Mouse (Mus musculus) lung, adult 2 months (tissue): Measurements from ENCODE around the gene Uggt1.

ENCODE experiments used
- CTCF ChIP-seq: fragments of 200-500 bp; IDR thresholded peaks from 2 replicates; pipeline ENCODE4 v1.5.1; 2011; ENCODE audit warnings: mild to moderate bottlenecking, low read length, control low read depth; ENCODE audit not compliant: insufficient read depth
- POLR2A ChIP-seq: fragments of 200-500 bp; IDR thresholded peaks from 2 replicates; pipeline ENCODE4 v1.6.1; 2011; ENCODE audit warnings: low read depth, mild to moderate bottlenecking, control low read depth, low read length, borderline replicate concordance; ENCODE audit errors: extremely low read depth

DNA sequence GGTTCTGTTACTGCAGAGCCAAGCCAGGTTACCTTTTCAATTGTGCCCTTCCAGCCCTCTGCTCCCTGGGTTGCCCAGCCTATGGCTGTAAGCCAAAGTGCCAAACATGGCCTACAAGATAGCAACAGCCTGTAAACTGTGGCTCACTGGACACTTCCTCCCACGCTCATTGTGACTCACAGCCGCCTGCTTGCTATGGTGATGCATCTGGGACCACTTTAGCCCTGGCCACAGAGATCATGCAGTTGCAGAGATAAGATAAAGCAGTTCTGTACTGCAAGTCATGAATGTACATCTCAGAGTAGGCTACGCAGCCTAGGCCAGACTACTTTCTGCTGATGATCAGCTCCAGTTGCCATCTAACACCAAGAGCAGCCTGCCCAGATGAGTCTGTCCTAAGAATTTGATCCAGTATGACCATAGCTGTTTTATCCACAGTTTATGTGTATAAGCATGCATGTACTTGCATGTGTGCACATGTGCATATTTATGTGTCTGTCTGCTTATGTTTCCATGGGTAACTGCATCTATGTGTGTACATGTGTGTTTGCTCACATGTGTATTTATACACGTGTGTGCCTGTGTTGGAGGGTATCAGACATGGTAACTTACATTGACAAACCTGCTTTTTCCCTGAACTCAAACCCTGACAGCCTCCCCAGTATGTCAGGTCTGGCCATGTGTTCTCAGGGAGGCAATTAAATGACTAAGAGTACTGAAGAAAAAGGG, 114.0 kb downstream of the Uggt1 start:
- no peak for TF ChIP-seq CTCF
- TF ChIP-seq POLR2A = no peak
